ENCODE assay signal across 17 mouse cellular contexts in genomic region chr11:5858723-5859122, GRCm38 (mm10). TPM values are rescaled to one million over a fixed set of nuclear protein-coding genes. Genes with fewer than 3 reads are reported as not detected.
DNase-seq lines count a peak whose midpoint lies in the region; ATAC-seq and TF ChIP-seq lines count a peak whose summit lies in the region.
"Had no signal": no experiment of that assay in that cellular context is flagged by ENCODE, and none has a peak within 500 bp of the region (broad histone marks: within the 10 kb centered on the region; RNA-seq: fewer than 3 reads in every experiment).

No protein-coding gene starts in this region.

- H3K27me3 ChIP-seq in hindbrain, postnatal 0 days (ENCODE audit: insufficient read depth, low read length): peaks cover 6% of the 10 kb centered on the region; the same call in 1 of the 2 replicates
- H3K27me3 ChIP-seq in hindbrain, embryonic 13.5 days: peaks cover 46% of the 10 kb centered on the region
- peaks cover 2% of the 10 kb centered on the region; the same call in 1 of the 2 replicates for H3K27me3 ChIP-seq in ES-Bruce4 (ENCODE audit: control insufficient read depth, insufficient read depth, low read length, poor library complexity, severe bottlenecking)

- no peak for DNase-seq in hindbrain, postnatal 0 days (ENCODE audit: low spot score)
- no peak for DNase-seq in lung, adult 2 months
- DNase-seq in lung, postnatal 4 days: no peak
- DNase-seq in brain, embryonic 14.5 days (ENCODE audit: low read depth): no peak
- DNase-seq in thymus, postnatal 36 days: no peak
- no peak for DNase-seq in left cerebral cortex, postnatal 25 days (ENCODE audit: low spot score in 2 of 2)
- DNase-seq: cerebellum, adult 9-10 months had no signal

- H3K4me2 ChIP-seq in hindbrain, postnatal 0 days (ENCODE audit: low read depth, low read length): no peak overlapping the region
- no peak overlapping the region for H3K4me2 ChIP-seq in hindbrain, embryonic 13.5 days
- H3K4me2 ChIP-seq: heart, embryonic 15.5 days; hindbrain, embryonic 15.5 days; lung, embryonic 15.5 days had no signal

- intact Hi-C loops in left cerebral cortex, postnatal 25 days (cut with DNase I): no loop called here

- H3K4me3 ChIP-seq in hindbrain, postnatal 0 days (ENCODE audit: low read length): no peak overlapping the region
- no peak overlapping the region for H3K4me3 ChIP-seq in hindbrain, embryonic 13.5 days
- no peak overlapping the region for H3K4me3 ChIP-seq in lung, adult 2 months (replicated peaks; ENCODE audit: extremely low read depth, low read depth, low read length)
- H3K4me3 ChIP-seq in ES-Bruce4 (ENCODE audit: low read depth, low read length): no peak overlapping the region
- H3K4me3 ChIP-seq: erythroblast, embryonic 14.5 days; heart, embryonic 15.5 days; hindbrain, embryonic 15.5 days; limb, embryonic 10.5 days; lung, embryonic 15.5 days; myocyte had no signal

- no peak overlapping the region for H3K9ac ChIP-seq in hindbrain, postnatal 0 days (replicated peaks; ENCODE audit: low read length)
- no peak overlapping the region for H3K9ac ChIP-seq in hindbrain, embryonic 13.5 days
- no peak overlapping the region for H3K9ac ChIP-seq in ES-Bruce4 (ENCODE audit: low read depth, poor library complexity, severe bottlenecking)
- H3K9ac ChIP-seq: heart, embryonic 15.5 days; hindbrain, embryonic 15.5 days; lung, embryonic 15.5 days had no signal

- no peak for TF ChIP-seq POLR2A in lung, adult 2 months (IDR thresholded peaks at IDR 0.05; ENCODE audit: borderline replicate concordance, extremely low read depth, low read depth, low read length)
- TF ChIP-seq POLR2A in ES-Bruce4 (IDR thresholded peaks at IDR 0.05; ENCODE audit: insufficient read depth, low read length): no peak
- TF ChIP-seq POLR2A in brain, embryonic 14.5 days (IDR thresholded peaks at IDR 0.05; ENCODE audit: borderline replicate concordance, extremely low read depth, insufficient read depth, insufficient read length, poor library complexity, severe bottlenecking): no peak

- H3K4me1 ChIP-seq in hindbrain, postnatal 0 days (ENCODE audit: insufficient read depth, low read length): peaks cover 9% of the 10 kb centered on the region; the same call in 1 of the 2 replicates
- peaks cover 23% of the 10 kb centered on the region for H3K4me1 ChIP-seq in hindbrain, embryonic 13.5 days (replicated peaks)
- peaks cover 4% of the 10 kb centered on the region for H3K4me1 ChIP-seq in lung, adult 2 months (ENCODE audit: control insufficient read depth, insufficient read depth, low read length)
- no peaks in the 10 kb centered on the region for H3K4me1 ChIP-seq in ES-Bruce4 (ENCODE audit: control insufficient read depth, insufficient read depth, low read length)

- peak; percentile 27; the same call in 1 of the 2 replicates for TF ChIP-seq CTCF in hindbrain, postnatal 0 days (IDR thresholded peaks at IDR 0.05; ENCODE audit: low read depth)
- 0 out of 2 replicates have a peak, but pooled peaks have one; percentile 22 for TF ChIP-seq CTCF in lung, adult 2 months (IDR thresholded peaks at IDR 0.05; ENCODE audit: insufficient read depth, low read length)
- peak; percentile 45 for TF ChIP-seq CTCF in ES-Bruce4 (IDR thresholded peaks at IDR 0.05; ENCODE audit: low read depth, low read length)
- TF ChIP-seq CTCF in brain, embryonic 14.5 days (IDR thresholded peaks at IDR 0.05; ENCODE audit: borderline replicate concordance, extremely low read depth, insufficient read depth, insufficient read length): peak; percentile 39; the same call in 1 of the 2 replicates

- no peaks in the 10 kb centered on the region for H3K9me3 ChIP-seq in hindbrain, postnatal 0 days (ENCODE audit: low read length)
- no peaks in the 10 kb centered on the region for H3K9me3 ChIP-seq in hindbrain, embryonic 13.5 days
- H3K9me3 ChIP-seq in ES-Bruce4 (replicated peaks; ENCODE audit: control insufficient read depth, insufficient read depth, low read length, poor library complexity, severe bottlenecking): peaks cover 4% of the 10 kb centered on the region; the same call in 1 of the 2 replicates
- H3K9me3 ChIP-seq: heart, embryonic 15.5 days; hindbrain, embryonic 15.5 days; limb, embryonic 10.5 days; lung, embryonic 15.5 days had no signal

- no peak for ATAC-seq in hindbrain, postnatal 0 days
- no peak for ATAC-seq in hindbrain, embryonic 13.5 days (ENCODE audit: low FRiP score)

- no peak for TF ChIP-seq EP300 in ES-Bruce4 (IDR thresholded peaks at IDR 0.05; ENCODE audit: insufficient read depth, low read depth, low read length)

- H3K27ac ChIP-seq in hindbrain, postnatal 0 days: no peak overlapping the region
- no peak overlapping the region for H3K27ac ChIP-seq in hindbrain, embryonic 13.5 days
- no peak overlapping the region for H3K27ac ChIP-seq in ES-Bruce4 (ENCODE audit: insufficient read depth, low read length)
- H3K27ac ChIP-seq: heart, embryonic 15.5 days; hindbrain, embryonic 15.5 days; limb, embryonic 10.5 days; lung, embryonic 15.5 days had no signal

- WGBS in hindbrain, postnatal 0 days: 74% methylated on average over 1 of the region's 1 CpGs
- 82% methylated on average over 1 of the region's 1 CpGs for WGBS in hindbrain, embryonic 13.5 days
- WGBS in lung, adult 2 months: 83% methylated on average over 1 of the region's 1 CpGs

- H3K36me3 ChIP-seq in hindbrain, postnatal 0 days (ENCODE audit: insufficient read depth, low read length): no peaks in the 10 kb centered on the region
- no peaks in the 10 kb centered on the region for H3K36me3 ChIP-seq in hindbrain, embryonic 13.5 days
- no peaks in the 10 kb centered on the region for H3K36me3 ChIP-seq in ES-Bruce4 (ENCODE audit: control insufficient read depth, insufficient read depth, low read length, poor library complexity, severe bottlenecking)
- H3K36me3 ChIP-seq: heart, embryonic 15.5 days; hindbrain, embryonic 15.5 days; limb, embryonic 10.5 days; lung, embryonic 15.5 days had no signal

RNA-seq across cellular contexts. Expression of gene Aebp1, which starts 3.0 kb away (rescaled TPM):
- total RNA-seq in hindbrain, postnatal 0 days (2014; rRNA removed): 21.2 and 24.9 TPM in 2 replicates
- 30.6 and 33.3 TPM in 2 replicates for polyA plus RNA-seq in hindbrain, postnatal 0 days (2015; fragmentation: Nextera tagmentation; extraction: Ambion mirVana)
- polyA plus RNA-seq in hindbrain, embryonic 13.5 days (2015; fragmentation: Nextera tagmentation; extraction: Ambion mirVana): 21.9 and 24.5 TPM in 2 replicates
- polyA plus RNA-seq in lung, adult 2 months (2012; rRNA removed): 79.4 and 84.8 TPM in 2 replicates
- polyA plus RNA-seq in ES-Bruce4 (2011; ENCODE audit: insufficient read depth, insufficient read length, low read depth, missing spikeins): 4.9 and 5.5 TPM in 2 replicates
- polyA plus RNA-seq in brain, embryonic 14.5 days (2012; rRNA removed): 6.6 and 18.7 TPM in 2 replicates
- total RNA-seq in left cerebral cortex, postnatal 25 days (2021): 10 to 100 TPM; 13.2 to 16.0 TPM

RNA-seq across cellular contexts. Expression of gene Pold2, which starts 19.4 kb away (rescaled TPM):
- total RNA-seq in hindbrain, postnatal 0 days (2014; rRNA removed): 32.9 and 36.6 TPM in 2 replicates
- 49.5 and 51.6 TPM in 2 replicates for polyA plus RNA-seq in hindbrain, postnatal 0 days (2015; fragmentation: Nextera tagmentation; extraction: Ambion mirVana)
- polyA plus RNA-seq in hindbrain, embryonic 13.5 days (2015; fragmentation: Nextera tagmentation; extraction: Ambion mirVana): 54.3 and 57.0 TPM in 2 replicates
- polyA plus RNA-seq in lung, adult 2 months (2012; rRNA removed): 80.3 and 102 TPM in 2 replicates
- polyA plus RNA-seq in ES-Bruce4 (2011; ENCODE audit: insufficient read depth, insufficient read length, low read depth, missing spikeins): 127 and 175 TPM in 2 replicates
- polyA plus RNA-seq in brain, embryonic 14.5 days (2012; rRNA removed): 78.0 and 126 TPM in 2 replicates
- 10 to 100 TPM; 20.1 to 20.2 TPM for total RNA-seq in left cerebral cortex, postnatal 25 days (2021)

RNA-seq across cellular contexts. Expression of gene Polm, which starts 20.9 kb away (rescaled TPM):
- 4.9 and 14.7 TPM in 2 replicates for total RNA-seq in hindbrain, postnatal 0 days (2014; rRNA removed)
- 6.2 and 7.2 TPM in 2 replicates for polyA plus RNA-seq in hindbrain, postnatal 0 days (2015; fragmentation: Nextera tagmentation; extraction: Ambion mirVana)
- polyA plus RNA-seq in hindbrain, embryonic 13.5 days (2015; fragmentation: Nextera tagmentation; extraction: Ambion mirVana): 5.3 and 6.6 TPM in 2 replicates
- polyA plus RNA-seq in lung, adult 2 months (2012; rRNA removed): 28.1 and 34.2 TPM in 2 replicates
- polyA plus RNA-seq in ES-Bruce4 (2011; ENCODE audit: insufficient read depth, insufficient read length, low read depth, missing spikeins): 9.3 and 9.9 TPM in 2 replicates
- polyA plus RNA-seq in brain, embryonic 14.5 days (2012; rRNA removed): 18.9 and 24.5 TPM in 2 replicates
- total RNA-seq in left cerebral cortex, postnatal 25 days (2021): 10 to 100 TPM in 1 of 2 experiments, 1 to 10 TPM in 1; 9.7 to 10.9 TPM

RNA-seq across cellular contexts. Expression of gene Myl7, which starts 39.9 kb away (rescaled TPM):
- total RNA-seq in hindbrain, postnatal 0 days (2014; rRNA removed): 0.79 TPM in 1 of 2 replicates, not detected in the other
- polyA plus RNA-seq in hindbrain, postnatal 0 days (2015; fragmentation: Nextera tagmentation; extraction: Ambion mirVana): not detected in 2 replicates
- 1.9 and 2.7 TPM in 2 replicates for polyA plus RNA-seq in hindbrain, embryonic 13.5 days (2015; fragmentation: Nextera tagmentation; extraction: Ambion mirVana)
- polyA plus RNA-seq in lung, adult 2 months (2012; rRNA removed): 185 and 203 TPM in 2 replicates
- polyA plus RNA-seq in ES-Bruce4 (2011; ENCODE audit: insufficient read depth, insufficient read length, low read depth, missing spikeins): 1.4 TPM in 1 of 2 replicates, not detected in the other
- polyA plus RNA-seq in brain, embryonic 14.5 days (2012; rRNA removed): 0.29 and 0.38 TPM in 2 replicates
- total RNA-seq in left cerebral cortex, postnatal 25 days (2021): not detected
- total RNA-seq: gastrocnemius, postnatal 4 days; layer of hippocampus, postnatal 10 days had no signal
- polyA plus RNA-seq: myocyte had no signal

RNA-seq across cellular contexts. Expression of gene Pgam2, which starts 55.2 kb away (rescaled TPM):
- 1.4 and 2.0 TPM in 2 replicates for total RNA-seq in hindbrain, postnatal 0 days (2014; rRNA removed)
- 2.8 and 3.4 TPM in 2 replicates for polyA plus RNA-seq in hindbrain, postnatal 0 days (2015; fragmentation: Nextera tagmentation; extraction: Ambion mirVana)
- polyA plus RNA-seq in hindbrain, embryonic 13.5 days (2015; fragmentation: Nextera tagmentation; extraction: Ambion mirVana): 3.4 and 4.3 TPM in 2 replicates
- 14.4 and 79.5 TPM in 2 replicates for polyA plus RNA-seq in lung, adult 2 months (2012; rRNA removed)
- 1.6 and 2.2 TPM in 2 replicates for polyA plus RNA-seq in ES-Bruce4 (2011; ENCODE audit: insufficient read depth, insufficient read length, low read depth, missing spikeins)
- polyA plus RNA-seq in brain, embryonic 14.5 days (2012; rRNA removed): 0.59 and 0.82 TPM in 2 replicates
- total RNA-seq in left cerebral cortex, postnatal 25 days (2021): 10 to 100 TPM in 1 of 2 experiments, 1 to 10 TPM in 1; 9.2 to 12.0 TPM
- polyA plus RNA-seq: erythroblast, embryonic 14.5 days had no signal
